Mouse (Mus musculus): ENCODE results near the gene Tmtc1.

Tmtc1 gene

GRCm38 (mm10) chr6:148443726-148444701, at the start of gene Tmtc1:
TSS of gene Tmtc1 (minus strand) at chr6:148444389.
- DNase-seq: peak; percentile 12 to 25

- DNase-seq: no peak
Observed at GRCm38 (mm10) chr6:148491849-148492248, 47.7 kb upstream of the Tmtc1 start.

- no peak for DNase-seq
Observed at GRCm38 (mm10) chr6:148486756-148487155, 42.6 kb upstream of the Tmtc1 start.

GRCm38 (mm10) chr6:148481894-148482293, 37.7 kb upstream of the Tmtc1 start:
- no peak for DNase-seq

- DNase-seq: no peak
Observed at GRCm38 (mm10) chr6:148479671-148480237, 35.6 kb upstream of the Tmtc1 start.

GRCm38 (mm10) chr6:148478350-148478749, 34.2 kb upstream of the Tmtc1 start:
- no peak for DNase-seq

GRCm38 (mm10) chr6:148472289-148472688, 28.1 kb upstream of the Tmtc1 start:
- DNase-seq: no peak

GRCm38 (mm10) chr6:148467924-148468389, 23.8 kb upstream of the Tmtc1 start:
- DNase-seq: no peak

GRCm38 (mm10) chr6:148467170-148467921, 23.2 kb upstream of the Tmtc1 start:
- no peak for DNase-seq

- DNase-seq: no peak
Observed at GRCm38 (mm10) chr6:148459636-148460035, 15.4 kb upstream of the Tmtc1 start.

GRCm38 (mm10) chr6:148455470-148455869, 11.3 kb upstream of the Tmtc1 start:
- DNase-seq: no peak

- DNase-seq: no peak
Observed at GRCm38 (mm10) chr6:148454740-148455139, 10.6 kb upstream of the Tmtc1 start.

GRCm38 (mm10) chr6:148448151-148448550, 4.0 kb upstream of the Tmtc1 start:
- DNase-seq: no peak

- no peak for DNase-seq
Observed at GRCm38 (mm10) chr6:148446113-148446512, 1.9 kb upstream of the Tmtc1 start.

- DNase-seq: no peak
Observed at GRCm38 (mm10) chr6:148444796-148445195, 607 bp upstream of the Tmtc1 start.

- DNase-seq: no peak
Observed at GRCm38 (mm10) chr6:148443291-148443725, 881 bp downstream of the Tmtc1 start.

- no peak for DNase-seq
Observed at GRCm38 (mm10) chr6:148442671-148443290, 1.4 kb downstream of the Tmtc1 start.

GRCm38 (mm10) chr6:148441871-148442270, 2.3 kb downstream of the Tmtc1 start:
- DNase-seq: no peak

GRCm38 (mm10) chr6:148439101-148439500, 5.1 kb downstream of the Tmtc1 start:
- DNase-seq: no peak

GRCm38 (mm10) chr6:148437565-148437964, 6.6 kb downstream of the Tmtc1 start:
- no peak for DNase-seq

GRCm38 (mm10) chr6:148436441-148437001, 7.7 kb downstream of the Tmtc1 start:
- no peak for DNase-seq

- no peak for DNase-seq
Observed at GRCm38 (mm10) chr6:148421577-148421976, 22.6 kb downstream of the Tmtc1 start.
